Mouse (Mus musculus) frontal cortex, postnatal 10 days (tissue): Measurements from ENCODE around the gene Msh3.
"Not testable (repeated sequence)": the region's sequence is repeated elsewhere in the genome, so short reads cannot be mapped to it uniquely, and the experiment has no call there.

Experiments used
- DNase-seq, 2 experiments: peaks; one replicate each; pipeline ENCODE4 v3.0.0; 2022; ENCODE audit warnings: low spot score in 2 of 2, mixed read lengths in 1 of 2

The Msh3 gene

DNA sequence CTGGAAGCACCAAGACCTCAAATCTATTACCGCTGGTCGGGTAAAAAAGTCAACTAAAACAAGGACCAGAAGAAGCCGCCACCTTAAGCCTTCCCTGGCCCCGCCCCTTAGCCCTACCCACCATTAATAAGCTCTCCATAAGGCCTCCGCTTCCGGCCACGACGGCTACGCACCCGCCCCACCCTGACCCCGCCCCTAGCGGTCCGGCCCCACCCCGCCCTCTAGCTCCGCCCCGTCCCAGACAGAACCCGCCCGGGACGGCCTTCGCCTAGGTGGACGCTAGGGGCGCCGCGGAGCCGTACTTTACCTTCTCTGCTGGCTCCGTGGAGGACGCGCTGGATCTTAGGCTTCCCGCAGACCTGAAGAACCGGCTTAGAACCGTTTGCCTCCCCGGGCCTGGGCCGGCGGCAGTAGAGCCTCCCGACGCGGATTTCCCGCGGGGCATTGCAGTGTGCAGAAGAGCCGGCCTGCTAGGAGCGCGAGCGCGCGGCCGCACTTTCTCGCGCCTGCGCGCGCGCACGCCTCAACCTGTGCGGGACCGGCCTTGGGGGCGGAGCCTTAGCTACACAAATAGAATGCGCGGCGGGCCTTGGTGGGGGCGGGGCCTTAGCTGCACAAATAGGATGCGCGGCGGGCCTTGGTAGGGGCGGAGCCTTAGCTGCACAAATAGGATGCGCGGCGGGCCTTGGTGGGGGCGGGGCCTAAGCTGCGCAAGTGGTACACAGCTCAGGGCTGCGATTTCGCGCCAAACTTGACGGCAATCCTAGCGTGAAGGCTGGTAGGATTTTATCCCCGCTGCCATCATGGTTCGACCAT is at the start of gene Msh3, which contains the start of gene Dhfr:
TSS of gene Msh3 (minus strand) at position 548 of the 816 bp plus-strand sequence.
TSS of gene Dhfr (plus strand) at position 271 of the 816 bp plus-strand sequence.
- peak; percentile 96 to 97 for DNase-seq

DNA sequence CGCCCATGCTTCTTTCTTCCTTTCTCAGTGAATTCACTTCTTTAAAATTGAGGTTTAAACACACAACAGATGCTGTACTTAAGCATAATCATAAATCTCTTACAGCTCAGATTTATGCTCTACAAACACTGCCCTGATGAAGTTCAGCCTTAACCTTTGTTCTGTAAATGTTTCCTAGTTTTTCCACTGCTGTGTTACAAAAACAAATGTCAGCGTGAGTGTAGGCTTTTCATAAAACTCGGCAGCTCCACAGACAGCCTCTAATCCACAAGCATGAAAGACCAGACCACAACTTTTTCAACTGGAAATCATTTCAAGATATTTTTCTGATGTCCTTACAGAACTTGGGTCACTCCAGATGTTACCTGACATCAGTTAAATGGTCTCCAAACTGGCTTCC is 48.7 kb upstream of the Msh3 start:
- no peak for DNase-seq

- DNase-seq = no peak
These were observed 47.3 kb upstream of the Msh3 start for GRCm38 (mm10) chr13:92402063-92402462.

DNA sequence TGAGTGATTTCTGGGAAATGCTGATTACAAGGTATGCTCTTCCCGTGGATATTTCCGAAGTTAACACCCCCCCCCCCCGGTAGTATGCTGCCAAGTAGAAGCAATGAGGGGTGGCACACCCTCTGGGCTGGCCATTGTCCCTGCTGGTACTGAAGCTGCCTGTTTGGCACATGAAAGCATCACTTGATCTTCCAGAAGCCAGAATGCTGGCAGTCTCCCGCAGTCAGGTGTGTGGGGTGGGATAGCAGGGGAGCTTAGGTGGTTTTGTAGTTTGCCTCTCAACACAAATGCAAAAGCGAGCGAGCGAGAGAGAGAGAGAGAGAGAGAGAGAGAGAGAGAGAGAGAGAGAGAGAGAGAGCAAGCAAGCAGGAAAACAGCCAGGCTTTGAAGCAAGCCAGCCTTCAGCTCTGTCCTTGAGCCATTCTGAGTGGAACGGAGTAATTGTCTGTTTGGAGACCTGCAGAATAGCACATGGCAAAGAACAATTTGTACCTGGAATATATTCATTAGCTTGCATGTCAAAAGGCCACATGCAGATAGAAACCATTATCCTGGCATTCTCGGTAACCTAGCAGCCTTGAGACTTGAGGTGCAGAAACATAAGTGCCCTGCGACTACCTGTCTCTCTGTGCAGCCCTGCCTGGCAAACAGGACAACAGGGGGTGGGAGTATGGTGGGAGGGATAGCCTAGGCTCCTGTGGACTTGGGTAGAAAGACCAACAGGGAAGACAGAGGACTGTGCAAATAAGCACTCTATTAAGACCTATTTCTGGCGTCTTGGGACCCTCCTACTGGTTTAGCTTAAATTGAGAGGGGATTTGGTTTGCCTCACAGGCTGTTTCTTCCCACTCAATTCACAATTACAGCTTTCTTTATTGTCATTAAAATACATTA is 43.9 kb upstream of the Msh3 start:
- no peak for DNase-seq

GRCm38 (mm10) chr13:92393047-92393661 is 38.4 kb upstream of the Msh3 start:
- DNase-seq = no peak

DNA sequence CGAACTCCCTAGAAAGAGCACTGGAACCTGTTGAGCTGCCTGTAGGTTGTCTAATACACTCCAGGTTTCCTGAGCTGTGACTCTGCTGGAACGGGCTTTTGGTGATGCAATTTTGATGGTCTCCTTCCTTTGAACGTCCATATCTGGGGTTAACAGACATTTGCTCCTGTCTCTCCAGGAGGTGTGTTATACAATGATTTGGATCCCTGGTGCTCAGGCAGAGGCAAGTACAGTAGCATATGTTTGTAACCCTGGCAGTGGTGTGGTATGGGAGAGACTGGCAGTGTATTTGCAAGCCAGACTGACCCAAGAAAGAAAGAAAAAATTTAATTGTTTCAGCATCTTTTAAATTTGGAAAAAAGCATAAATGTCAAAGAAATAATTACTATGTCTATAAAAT is 32.6 kb upstream of the Msh3 start:
- no peak for DNase-seq

GRCm38 (mm10) chr13:92371466-92371865 is 16.7 kb upstream of the Msh3 start:
- DNase-seq = not testable (repeated sequence)

GRCm38 (mm10) chr13:92370811-92371210 is 16.0 kb upstream of the Msh3 start:
- no peak for DNase-seq

DNA sequence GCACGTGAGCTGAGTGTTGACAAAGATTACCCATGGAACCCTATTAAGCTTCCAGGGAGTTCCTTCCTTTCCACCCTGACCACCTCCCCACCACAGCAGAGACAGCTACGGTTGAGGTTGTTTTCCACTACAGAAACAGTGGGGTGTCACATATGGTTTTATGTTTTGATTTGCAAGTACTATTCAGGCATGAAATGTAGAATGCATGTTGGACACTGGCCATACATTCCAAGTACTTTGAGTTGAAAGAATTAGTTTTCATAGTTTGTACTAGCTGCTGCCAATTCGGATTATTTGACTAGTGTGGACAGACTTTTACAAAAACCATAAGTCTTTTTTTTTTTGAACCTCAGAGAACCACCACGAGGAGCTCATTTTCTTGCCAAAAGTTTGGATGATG is 10.5 kb upstream of the Msh3 start:
- DNase-seq = no peak

- DNase-seq = no peak
These were observed 6.8 kb upstream of the Msh3 start for GRCm38 (mm10) chr13:92361609-92362008.

DNA sequence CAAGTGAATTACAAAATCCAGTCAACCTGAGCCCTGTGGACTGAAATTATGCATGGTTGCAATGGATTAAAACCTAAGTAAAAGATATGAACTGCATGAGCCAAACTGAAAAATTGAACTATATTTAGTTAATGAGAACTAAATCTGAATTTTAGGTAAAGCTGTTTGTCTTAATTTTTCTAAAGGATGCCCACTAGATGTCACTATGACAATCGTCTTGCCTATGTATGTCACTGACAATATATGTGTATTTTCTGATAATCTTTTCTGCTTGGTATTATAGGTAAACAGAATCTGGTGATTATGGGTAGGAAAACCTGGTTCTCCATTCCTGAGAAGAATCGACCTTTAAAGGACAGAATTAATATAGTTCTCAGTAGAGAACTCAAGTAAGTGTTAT is 2.8 kb upstream of the Msh3 start:
- DNase-seq = no peak

- no peak for DNase-seq
These were observed 1.6 kb upstream of the Msh3 start for GRCm38 (mm10) chr13:92356376-92356775.

DNA sequence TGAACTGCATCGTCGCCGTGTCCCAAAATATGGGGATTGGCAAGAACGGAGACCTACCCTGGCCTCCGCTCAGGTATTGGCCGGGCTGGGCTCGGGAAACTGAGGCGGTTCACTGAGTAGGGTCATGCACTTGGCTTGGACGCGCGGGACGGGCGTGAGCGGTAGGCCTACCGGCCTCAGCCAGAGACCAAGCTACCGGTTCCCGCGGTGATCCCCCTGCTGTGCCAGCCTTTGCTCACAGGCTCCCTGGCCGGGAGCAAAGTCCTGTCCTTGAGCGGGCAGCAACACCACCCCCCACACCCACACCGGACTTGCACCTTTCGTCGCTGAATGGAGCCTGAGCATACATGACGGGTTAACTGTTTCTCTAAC is 455 bp upstream of the Msh3 start:
- DNase-seq = peak in 1 of 2 experiments; percentile 59

GRCm38 (mm10) chr13:92353956-92354355 is 847 bp downstream of the Msh3 start:
- no peak for DNase-seq

DNA sequence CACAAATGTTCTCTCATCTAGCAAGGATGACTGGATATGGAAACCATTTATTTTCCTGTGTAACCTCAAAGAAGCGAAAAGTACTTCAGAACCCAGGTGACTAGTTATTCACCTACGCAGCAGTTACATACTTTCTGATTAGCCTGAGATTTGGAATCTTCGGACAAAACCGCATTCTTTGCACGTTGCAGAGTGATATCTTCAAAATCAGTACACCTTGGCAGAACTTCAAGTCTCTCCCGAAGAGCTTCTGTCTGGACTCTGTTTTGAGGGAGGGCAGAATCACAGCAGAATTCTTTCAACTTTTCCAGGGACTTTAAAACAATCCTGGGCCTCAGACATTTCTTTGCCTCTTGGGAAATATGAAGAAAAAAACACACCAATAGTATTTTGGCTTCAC is 3.7 kb downstream of the Msh3 start:
- no peak for DNase-seq

- DNase-seq = no peak
These were observed 8.5 kb downstream of the Msh3 start for GRCm38 (mm10) chr13:92346338-92346737.

- no peak for DNase-seq
These were observed 10.8 kb downstream of the Msh3 start for GRCm38 (mm10) chr13:92344033-92344432.

DNA sequence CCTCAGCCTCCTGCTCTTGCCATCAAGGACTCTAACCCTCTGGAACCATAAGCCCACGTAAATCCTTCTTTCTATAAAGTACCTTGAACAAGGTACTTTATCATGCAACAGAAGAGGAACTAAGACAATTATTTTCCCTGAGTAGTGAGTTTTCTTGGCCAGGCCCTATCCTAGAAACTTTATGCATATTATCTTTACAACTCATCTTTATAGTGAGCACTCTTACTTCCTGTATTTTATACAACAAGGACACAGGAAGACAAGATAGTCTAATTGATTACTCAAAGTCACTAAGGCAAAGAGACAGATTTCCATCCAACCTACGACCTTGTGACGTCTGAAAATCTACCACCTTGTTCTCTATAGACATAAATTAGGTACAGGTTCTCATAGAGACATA is 15.0 kb downstream of the Msh3 start:
- no peak for DNase-seq

DNA sequence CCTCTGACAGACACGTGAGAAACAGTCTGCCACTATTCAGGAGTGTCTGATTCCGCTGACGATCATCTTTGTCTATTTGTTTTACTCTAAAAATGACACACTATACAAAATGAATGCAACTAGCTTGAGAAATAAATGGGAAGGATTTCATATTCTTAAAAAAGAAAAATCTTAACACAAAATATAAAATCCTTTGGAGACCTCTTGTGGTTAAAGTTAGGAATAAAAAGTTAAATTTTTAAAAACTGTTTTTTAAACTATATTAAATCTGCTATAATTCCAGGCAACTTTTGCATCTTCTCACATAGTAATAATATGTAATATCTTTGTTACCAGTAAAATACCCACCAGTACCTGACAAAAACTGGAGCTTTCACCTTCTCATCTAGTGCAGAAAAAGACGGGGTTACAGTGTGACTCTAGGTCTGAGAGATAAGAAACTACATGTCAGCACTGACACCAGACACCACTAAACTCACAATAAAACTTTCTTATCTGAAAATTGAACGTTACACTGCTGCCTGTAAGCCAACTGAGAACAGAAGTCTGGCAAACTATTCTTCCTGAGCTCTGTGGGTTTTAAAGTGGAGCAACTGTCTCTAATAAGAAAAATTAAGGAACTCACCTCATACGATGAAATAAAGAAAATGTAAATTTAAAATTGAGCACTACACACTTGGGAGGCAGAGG is 16.9 kb downstream of the Msh3 start:
- DNase-seq = no peak

- DNase-seq = no peak
These were observed 17.9 kb downstream of the Msh3 start for GRCm38 (mm10) chr13:92336857-92337256.

DNA sequence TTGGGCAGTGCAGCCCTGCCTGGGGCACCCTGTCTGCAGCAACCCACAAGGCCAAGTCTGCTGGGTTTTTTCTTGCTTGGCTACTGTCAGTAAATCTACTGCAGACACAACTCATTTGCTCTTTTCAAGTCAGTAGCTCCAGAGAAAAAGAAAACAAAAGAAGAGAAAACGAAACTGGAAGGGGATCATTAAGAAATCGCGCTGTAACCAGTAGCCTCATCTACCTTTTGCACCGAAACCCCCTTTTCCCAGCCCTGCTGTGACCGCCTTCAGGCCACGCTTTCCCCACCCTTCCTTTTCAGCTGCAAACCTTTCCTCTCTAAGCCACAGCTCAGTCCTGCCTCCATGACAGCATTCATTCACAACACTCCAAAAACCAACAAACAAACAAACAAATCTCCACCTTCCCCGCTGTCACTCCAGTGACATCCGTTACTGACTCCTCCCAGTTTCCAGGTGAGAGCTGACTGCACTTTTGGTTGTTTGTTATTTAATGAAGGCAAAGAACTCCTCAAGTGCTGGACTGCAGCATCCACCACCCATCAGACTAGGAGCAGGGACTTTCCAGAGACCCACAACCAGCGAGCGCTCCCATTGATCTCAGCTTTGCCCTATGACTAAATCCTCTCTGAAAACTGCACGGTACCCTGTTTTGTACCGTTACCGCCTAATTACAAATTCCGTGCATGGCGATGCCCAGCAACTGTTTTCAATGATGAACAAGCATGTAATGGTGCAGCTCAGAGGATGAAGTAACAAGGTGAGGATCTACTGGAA is 22.5 kb downstream of the Msh3 start:
- no peak for DNase-seq
